Mouse (Mus musculus) layer of hippocampus, postnatal 25 days (tissue): ENCODE measurements around the gene Spn. TPM values are rescaled to one million over a fixed set of nuclear protein-coding genes. Genes with fewer than 3 reads are reported as not detected.
"Not testable (repeated sequence)": the region's sequence is repeated elsewhere in the genome, so short reads cannot be mapped to it uniquely, and the experiment has no call there.

Source experiments
- DNase-seq, 2 experiments: peaks; one replicate each; pipeline ENCODE4 v3.0.0; 2022; ENCODE audit warnings: mixed read lengths in 2 of 2, low spot score in 1 of 2; ENCODE audit errors: extremely low spot score in 1 of 2
- total RNA-seq, 2 experiments: library from RNA; stranded (reverse); gene quantifications; 2 replicates each; pipeline ENCODE4 v1.2.3; 2021

Spn gene
- under 1 TPM; 0.28 to 0.42 TPM for total RNA-seq

DNA sequence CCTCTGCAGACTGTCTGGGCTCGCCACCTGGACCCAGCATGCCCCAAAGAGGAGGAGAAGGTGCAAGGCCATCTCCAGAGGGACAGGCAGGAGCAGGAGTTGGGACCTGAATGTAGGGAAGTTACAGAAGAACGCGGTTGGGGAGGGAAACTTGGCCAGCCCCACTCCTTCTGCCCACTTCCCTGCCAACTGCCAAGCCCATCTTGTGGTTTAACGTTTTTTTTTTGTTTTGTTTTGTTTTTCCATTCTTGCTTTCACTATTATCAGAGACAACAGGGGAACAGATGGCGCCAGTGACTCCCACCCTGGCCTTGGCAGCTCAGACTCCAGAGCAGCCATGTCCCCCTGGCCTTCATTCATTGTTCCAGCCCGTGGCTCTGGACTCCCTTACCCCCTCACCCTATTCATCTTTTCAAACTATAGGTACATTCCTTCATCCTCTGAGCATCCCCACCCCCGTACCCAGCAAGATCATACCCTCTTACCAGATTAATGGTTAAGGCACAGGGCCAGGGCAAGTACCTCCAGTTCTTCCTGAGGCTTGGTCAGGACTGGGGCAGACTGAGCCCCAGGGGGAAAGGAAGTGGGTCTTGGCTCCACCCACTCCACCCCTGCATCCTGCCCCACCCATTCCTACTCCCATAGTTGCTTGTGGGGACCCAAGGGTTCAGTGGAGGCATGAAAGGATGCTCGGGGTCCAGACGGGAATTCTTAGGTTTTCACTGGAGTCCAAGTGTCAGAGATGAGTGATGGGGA is at the start of gene Spn:
Gene Spn (minus strand): TSS at position 562 of the 756 bp plus-strand sequence.
- no peak for DNase-seq

GRCm38 (mm10) chr7:127187351-127187750 is 49.7 kb upstream of the Spn start:
- no peak for DNase-seq

- DNase-seq: no peak
Observed at GRCm38 (mm10) chr7:127185601-127186000, 48.0 kb upstream of the Spn start.

DNA sequence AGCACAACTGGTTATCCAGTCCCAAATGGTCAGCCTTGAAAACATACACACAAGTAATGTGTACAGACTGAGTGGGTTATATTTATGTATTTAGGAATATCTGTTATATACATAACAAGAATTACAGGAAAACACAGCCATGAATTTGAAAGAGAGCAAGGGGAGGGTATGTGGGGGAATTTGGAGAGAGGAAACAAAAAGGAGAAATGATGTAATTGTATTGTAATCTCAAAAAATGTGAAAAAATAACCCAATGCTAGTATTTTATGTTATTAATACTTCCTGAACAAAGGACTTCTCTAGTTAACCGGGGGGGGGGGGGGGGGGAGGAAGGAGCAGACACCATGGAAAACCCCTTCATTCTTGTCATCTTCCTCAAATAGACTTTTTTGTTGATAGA is 47.1 kb upstream of the Spn start:
- DNase-seq: no peak

GRCm38 (mm10) chr7:127183828-127184227 is 46.2 kb upstream of the Spn start:
- DNase-seq: no peak

GRCm38 (mm10) chr7:127183345-127183744 is 45.7 kb upstream of the Spn start:
- DNase-seq: no peak

GRCm38 (mm10) chr7:127181724-127182123 is 44.1 kb upstream of the Spn start:
- not testable (repeated sequence) for DNase-seq

- no peak for DNase-seq
Observed at GRCm38 (mm10) chr7:127180783-127181182, 43.2 kb upstream of the Spn start.

DNA sequence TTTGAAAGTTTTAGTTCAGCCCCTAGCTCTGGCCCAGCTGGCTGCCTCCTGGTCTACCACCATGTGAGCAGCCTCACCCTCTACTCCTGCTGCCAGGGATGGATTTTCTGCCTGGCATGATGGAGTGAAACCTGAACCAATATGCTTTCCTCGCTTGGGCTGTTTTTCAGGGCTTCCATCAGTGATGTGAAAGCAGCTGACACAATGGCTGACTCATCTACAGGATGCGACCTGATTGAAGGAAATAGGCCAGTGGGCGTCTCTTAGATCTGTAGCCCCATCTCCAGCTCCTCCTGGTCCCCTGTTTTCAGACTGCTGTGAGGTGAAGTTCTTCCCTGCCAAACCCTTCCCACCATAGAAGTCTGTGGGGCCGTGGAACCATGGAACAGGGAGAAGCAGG is 39.3 kb upstream of the Spn start:
- no peak for DNase-seq

- no peak for DNase-seq
Observed at GRCm38 (mm10) chr7:127166501-127166900, 28.9 kb upstream of the Spn start.

DNA sequence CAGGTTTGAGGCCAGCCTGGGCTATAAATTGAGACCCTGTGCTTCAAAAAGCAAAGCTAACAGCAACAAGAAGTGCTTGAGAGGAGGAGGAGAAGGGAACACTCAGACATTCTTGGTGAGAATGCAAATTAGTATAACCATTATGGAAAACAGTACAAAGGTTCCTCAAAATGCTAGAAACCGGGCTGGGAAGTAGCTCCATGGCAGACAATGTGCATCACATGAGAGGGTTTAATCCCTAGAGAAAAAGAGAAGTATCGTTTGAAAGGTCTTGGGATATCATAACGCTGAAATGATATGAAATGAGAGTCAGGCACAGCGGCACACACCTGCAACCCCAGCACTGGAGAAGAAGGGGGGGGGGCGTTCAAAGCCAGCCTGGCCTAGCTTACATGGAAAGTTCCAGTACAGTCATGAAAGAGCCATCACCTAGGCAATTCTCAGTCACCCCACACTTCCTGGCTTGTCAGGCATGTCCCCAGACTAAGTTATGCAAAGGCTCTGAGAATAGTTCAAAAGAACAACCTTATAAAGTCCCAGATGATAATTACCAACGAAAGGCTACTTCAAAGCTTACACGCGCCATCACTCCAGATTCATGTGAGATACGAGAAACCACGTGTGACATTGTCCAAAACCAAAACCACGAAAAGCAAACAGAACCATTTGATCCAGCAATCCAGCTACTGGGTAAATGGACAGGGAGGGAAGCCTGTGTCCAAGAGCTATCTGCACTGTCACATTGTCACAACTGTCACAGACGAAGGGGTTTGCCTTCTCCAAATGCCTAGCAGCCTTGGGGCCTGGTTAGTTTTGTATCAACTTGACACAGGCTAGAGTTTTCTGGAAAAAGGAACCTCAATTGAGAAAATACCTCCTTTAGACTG is 28.2 kb upstream of the Spn start:
- no peak for DNase-seq

DNA sequence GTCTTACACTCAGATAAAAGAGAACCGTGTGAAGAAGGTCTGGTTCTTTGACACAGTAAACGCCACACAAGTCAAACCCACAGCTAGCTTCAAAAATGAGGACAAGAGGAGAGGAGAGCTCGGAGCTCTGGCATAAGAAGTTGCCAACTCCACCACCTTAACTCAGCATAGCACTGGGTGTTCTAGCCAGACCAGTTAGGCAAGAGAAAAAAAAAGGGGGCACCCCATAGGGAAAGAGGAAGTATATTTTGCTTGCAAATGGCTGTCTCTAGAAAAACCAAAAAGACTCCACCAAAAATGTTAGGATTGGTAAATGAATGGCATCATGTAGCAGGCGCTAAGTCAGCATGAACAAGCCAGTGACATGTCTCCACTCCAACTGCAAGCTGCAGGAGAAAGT is 26.4 kb upstream of the Spn start:
- no peak for DNase-seq

DNA sequence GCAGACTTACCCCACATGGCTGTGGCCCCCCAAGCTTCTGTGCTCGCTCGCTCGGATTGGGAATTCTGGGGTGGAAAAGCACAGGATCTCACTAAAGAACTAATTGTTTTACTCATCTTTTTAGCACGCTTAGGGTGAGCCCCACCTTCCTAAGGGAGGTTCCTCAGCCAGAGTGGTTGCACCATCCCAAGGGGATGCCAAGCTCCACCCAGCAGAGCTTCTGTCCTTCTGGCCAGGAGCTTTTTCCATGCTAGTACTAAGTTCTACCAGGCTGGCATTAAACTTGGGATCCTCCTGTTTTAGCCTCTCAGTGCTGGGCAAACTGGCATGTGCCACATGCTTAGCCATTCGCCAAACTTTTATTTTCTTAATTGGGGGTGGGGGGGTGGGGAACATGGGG is 24.9 kb upstream of the Spn start:
- DNase-seq: no peak

DNA sequence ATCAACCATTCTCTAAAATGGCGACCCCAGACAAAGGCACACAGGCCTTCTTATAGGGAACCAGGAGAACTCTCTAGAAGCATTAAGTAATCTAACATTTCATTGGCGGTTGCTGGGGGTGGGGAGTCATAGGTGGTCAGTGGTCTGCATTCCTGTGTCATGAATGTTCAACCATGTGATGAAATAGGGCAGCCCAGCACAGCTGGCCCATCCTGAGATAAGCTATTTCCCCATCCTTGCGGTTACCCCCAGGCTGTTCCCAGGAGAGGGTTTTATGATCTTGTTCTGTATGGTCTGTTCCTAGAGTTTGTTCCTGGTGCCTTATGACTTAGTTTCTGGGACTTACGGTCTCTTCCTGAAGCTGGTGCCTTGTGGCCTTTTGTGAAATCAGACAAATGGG is 19.9 kb upstream of the Spn start:
- DNase-seq: no peak

DNA sequence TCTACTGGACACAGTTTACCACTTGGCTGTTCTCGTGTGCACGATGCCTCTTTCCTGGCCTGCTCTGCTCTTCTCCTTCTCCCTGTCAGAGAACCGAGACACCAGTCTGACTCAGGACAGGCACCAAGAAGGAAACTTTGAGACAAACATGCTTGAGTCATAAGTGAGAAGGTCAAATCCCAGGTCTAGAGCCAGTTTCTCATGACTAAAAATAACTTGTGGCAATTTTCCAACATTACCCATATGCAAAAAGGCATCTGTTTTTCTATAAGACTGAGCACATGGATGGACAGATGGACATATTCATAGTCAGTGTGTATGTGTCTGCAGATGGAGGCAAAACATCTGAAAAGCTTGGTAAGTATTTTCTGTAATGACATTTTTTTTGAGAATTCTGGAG is 15.9 kb upstream of the Spn start:
- DNase-seq: no peak

DNA sequence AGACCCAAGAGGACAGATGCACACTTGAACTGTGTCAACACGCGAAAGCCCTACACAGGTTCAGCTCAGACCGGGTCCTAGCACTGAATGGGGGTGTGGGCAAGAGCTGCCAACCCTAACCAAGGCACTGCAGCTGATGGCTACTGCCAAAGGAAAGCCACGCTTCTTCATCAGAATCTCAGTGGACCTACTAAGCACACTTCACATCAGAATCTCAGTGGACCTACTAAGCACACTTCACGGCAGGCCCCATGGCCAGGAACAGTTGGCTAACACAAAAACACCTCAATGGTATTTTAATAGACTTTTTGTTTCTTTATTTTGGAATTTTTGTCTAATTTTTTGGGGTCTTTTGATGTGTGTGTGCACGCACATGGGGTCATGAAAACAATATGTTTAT is 14.8 kb upstream of the Spn start:
- no peak for DNase-seq

DNA sequence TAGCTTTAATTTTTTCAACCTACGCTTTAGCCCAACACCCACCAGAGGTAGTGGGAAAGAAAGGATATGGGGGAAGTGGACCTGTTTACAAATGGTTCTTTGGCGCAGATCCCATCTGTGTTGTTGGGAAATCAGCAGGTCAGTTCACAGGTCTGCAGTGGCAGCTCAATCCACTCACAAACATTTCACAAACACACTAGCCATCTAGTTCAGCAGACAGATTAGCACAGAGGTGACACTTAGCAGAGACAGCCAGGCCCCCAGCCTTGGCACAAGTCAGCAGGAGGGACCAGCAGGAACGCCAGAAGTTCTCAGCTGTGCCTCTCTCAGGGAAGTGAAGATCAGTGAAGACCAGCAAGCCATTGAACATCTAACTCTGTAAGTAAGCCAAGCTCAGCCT is 10.3 kb upstream of the Spn start:
- DNase-seq: no peak

DNA sequence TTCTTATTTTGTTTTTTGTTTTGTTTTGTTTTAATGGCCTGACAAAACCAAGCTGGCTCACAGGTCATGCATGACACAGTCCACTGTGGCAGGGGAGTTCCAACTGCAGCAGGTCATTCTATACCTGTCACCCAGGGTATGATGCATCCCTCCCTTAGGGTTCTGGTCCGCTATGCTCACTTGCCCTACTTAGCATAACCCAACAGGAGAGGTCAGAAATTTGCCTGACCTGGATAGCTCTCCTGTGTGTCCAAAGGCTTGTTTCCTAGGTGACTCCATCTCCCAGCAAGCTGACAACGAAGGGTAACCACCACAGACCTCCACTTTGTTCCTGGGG is 8.6 kb upstream of the Spn start:
- DNase-seq: no peak

DNA sequence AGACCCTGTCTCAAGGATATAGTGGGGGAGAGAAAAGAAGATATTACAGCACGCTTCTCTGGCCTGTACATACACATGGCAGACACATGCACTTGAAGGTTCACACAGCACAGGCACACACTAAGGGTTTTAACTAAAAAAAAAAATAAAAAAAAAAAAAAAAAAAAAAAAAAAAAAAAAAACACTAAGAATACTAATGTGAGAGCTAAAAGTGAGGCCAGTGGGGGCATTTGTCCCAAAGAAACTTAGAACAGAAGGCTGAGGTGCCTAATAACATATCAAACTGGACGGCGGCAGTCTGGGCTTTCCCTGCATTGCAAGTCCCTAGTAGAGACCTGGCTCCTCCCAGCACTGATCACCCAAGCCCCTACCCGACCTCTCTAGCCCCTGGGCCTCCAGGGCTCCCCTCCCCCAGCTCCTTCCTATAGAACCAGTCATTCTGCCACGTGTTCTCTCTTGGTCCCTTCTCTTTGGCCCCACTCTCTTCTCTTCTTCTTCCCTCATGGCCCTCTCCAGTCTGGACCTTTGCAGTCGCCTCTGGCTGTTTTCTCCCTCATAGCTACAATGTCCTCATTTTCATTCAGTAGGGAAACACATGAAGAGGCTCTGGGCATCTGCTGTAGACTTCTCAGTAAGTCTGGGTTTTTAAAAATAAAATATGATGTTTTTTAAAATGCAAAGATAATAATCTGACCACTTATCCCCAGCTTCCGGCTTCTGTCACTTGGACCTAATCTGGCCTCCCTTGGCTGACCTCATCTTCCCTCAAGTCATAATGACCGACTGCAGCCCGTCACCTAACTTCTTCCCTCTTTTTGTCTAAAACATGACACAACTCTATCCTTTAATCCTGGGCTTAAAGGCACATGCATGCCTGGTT is 8.0 kb upstream of the Spn start:
- no peak for DNase-seq

DNA sequence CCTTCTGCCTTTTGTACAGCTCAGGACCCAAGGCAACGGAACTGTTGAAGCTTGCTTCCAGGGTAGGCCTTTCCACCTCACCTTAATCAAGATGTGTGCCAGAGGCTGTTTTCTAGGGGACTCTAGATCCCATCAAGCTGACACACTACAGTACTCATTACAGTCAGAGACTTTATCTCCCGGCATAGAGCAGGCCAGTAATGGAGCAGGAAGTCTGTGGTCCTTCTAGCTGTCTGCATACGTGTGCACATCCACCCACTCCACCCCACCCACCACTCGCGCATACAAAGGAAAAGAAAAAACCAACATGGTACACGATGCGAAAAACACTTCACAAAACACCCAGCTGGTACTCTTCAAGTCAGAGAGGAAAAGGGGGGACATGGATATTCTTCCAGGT is 6.8 kb upstream of the Spn start:
- no peak for DNase-seq

DNA sequence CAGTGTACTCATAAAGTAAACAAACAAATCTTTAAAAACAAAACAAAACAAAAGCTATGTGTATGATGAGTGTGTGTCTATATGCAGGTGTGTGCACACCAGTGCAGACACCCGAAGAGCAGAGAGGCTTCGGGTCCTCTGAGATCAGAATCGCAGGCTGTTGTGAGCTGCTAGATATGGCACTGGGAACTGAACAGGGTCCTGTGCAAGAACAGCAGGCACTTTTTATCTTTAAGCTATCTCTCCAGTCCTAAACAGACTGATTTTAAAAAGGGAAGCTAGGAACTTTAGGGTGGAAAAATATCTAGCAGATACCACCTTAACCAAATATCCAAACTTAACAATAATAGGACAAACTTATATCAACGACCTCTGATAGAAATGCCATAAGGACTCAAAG is 5.0 kb upstream of the Spn start:
- DNase-seq: no peak
